Mouse (Mus musculus) kidney, embryonic 15.5 days (tissue): ENCODE results near the gene Mmp21. TPM values are rescaled to one million over a fixed set of nuclear protein-coding genes. Genes with fewer than 3 reads are reported as not detected.

Source experiments
- ATAC-seq: fragments of 200-750 bp; cut with Nextera tagmentation; replicated peaks from 2 replicates; pipeline ENCODE4 v1.8.0; 2017; ENCODE audit warnings: moderate TSS enrichment; ENCODE audit not compliant: low FRiP score
- H3K27ac ChIP-seq: fragments of 300-500 bp; sonication (generic); 2 replicates; pipeline ENCODE4 v1.5.1; 2015; ENCODE audit warnings: mild to moderate bottlenecking, inconsistent platforms
- H3K27me3 ChIP-seq: fragments of 300-500 bp; sonication (generic); 2 replicates; pipeline ENCODE4 v1.6.1; 2015; ENCODE audit warnings: inconsistent platforms
- H3K36me3 ChIP-seq: fragments of 300-500 bp; sonication (generic); 2 replicates; pipeline ENCODE4 v1.6.1; 2015; ENCODE audit warnings: inconsistent platforms
- H3K4me1 ChIP-seq: fragments of 300-500 bp; sonication (generic); 2 replicates; pipeline ENCODE4 v1.6.1; 2015; ENCODE audit warnings: inconsistent platforms
- H3K4me2 ChIP-seq: fragments of 300-500 bp; sonication (generic); 2 replicates; pipeline ENCODE4 v1.6.1; 2015; ENCODE audit warnings: moderate library complexity, mild to moderate bottlenecking, inconsistent platforms
- H3K4me3 ChIP-seq: fragments of 300-500 bp; sonication (generic); replicated peaks from 2 replicates; pipeline ENCODE4 v1.5.1; 2015; ENCODE audit warnings: mild to moderate bottlenecking, inconsistent platforms
- H3K9ac ChIP-seq: fragments of 300-500 bp; sonication (generic); 2 replicates; pipeline ENCODE4 v1.6.1; 2015; ENCODE audit warnings: mild to moderate bottlenecking, inconsistent platforms
- H3K9me3 ChIP-seq: fragments of 300-500 bp; sonication (generic); replicated peaks from 2 replicates; pipeline ENCODE4 v1.6.1; 2016; ENCODE audit warnings: inconsistent platforms
- WGBS: fragments of 180-500 bp; shearing (Covaris S2); methylation state at CpG from one replicate; pipeline ENCODE4 v1.1.7; 2015; ENCODE audit warnings: mixed read lengths; 5-methylcytosine and 5-hydroxymethylcytosine counted together
- polyA plus RNA-seq: library from polyadenylated mRNA; unstranded; fragments of >200 nt; fragmentation: Nextera tagmentation; extraction: Ambion mirVana; gene quantifications from 2 replicates; pipeline ENCODE4 v1.2.1, GENCODE M21; 2015

The Mmp21 gene
- polyA plus RNA-seq: 0.09 and 0.18 TPM in 2 replicates

- H3K36me3 ChIP-seq: peaks cover 11% of the 10 kb centered on the region; the same call in 1 of the 2 replicates
- H3K4me3 ChIP-seq: no peak within 1 kb of the TSS
- 72% methylated on average over 3 of the region's 3 CpGs for WGBS
- H3K4me1 ChIP-seq: no peaks in the 10 kb centered on the region
- H3K4me2 ChIP-seq: no peak within 1 kb of the TSS
- no peak within 1 kb of the TSS for H3K27ac ChIP-seq
- no peaks in the 10 kb centered on the region; the same call in 1 of the 2 replicates for H3K9me3 ChIP-seq
- no peak for ATAC-seq
- H3K9ac ChIP-seq: no peak within 1 kb of the TSS
- H3K27me3 ChIP-seq: no peaks in the 10 kb centered on the region
These were observed at the start of gene Mmp21 for GRCm38 (mm10) chr7:133679961-133680360. Gene Mmp21, minus strand, starts transcription at chr7:133680061.

GRCm38 (mm10) chr7:133729351-133729750 is 49.5 kb upstream of the Mmp21 start:
- Histone ChIP-seq H3K9ac (no peak overlapping the region), H3K27me3 (no peaks in the 10 kb centered on the region), H3K4me3 (no peak overlapping the region), H3K4me1 (no peaks in the 10 kb centered on the region), H3K4me2 (no peak overlapping the region), H3K9me3 (no peaks in the 10 kb centered on the region), H3K27ac (no peak overlapping the region), H3K36me3 (peaks cover 8% of the 10 kb centered on the region; the same call in 1 of the 2 replicates)
- WGBS: 73% methylated on average over 5 of the region's 5 CpGs
- no peak for ATAC-seq

GRCm38 (mm10) chr7:133727027-133727426 is 47.2 kb upstream of the Mmp21 start:
- Histone ChIP-seq H3K36me3 (peaks cover 28% of the 10 kb centered on the region), H3K9ac (no peak overlapping the region), H3K4me2 (no peak overlapping the region), H3K27ac (no peak overlapping the region), H3K4me3 (no peak overlapping the region), H3K27me3 (no peaks in the 10 kb centered on the region), H3K4me1 (no peaks in the 10 kb centered on the region), H3K9me3 (no peaks in the 10 kb centered on the region)
- ATAC-seq: no peak
- WGBS: 80% methylated on average over 6 of the region's 6 CpGs

DNA sequence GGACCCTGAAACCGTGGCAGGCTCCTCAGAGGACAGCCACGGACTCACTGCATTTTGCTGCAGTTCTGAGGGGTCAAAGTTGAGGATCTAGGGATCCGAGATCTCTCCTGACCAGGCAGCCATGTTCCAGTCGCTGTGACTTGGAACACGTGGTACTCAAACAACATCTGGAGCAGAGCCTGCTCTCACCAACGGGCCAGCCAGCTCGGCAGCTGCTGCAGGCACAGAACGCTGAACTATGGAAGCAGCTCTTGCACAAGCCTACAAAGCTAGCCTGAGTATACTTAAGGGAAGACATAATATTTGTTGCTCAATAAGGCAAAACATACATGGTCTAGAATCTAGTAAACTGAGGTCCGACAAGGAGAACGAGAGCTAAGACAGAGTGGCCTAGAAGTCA is 45.7 kb upstream of the Mmp21 start:
- no peak overlapping the region for H3K27ac ChIP-seq
- ATAC-seq: no peak
- H3K36me3 ChIP-seq: peaks cover 43% of the 10 kb centered on the region
- 80% methylated on average over 10 of the region's 10 CpGs for WGBS
- no peak overlapping the region for H3K4me3 ChIP-seq
- no peak overlapping the region for H3K9ac ChIP-seq
- no peaks in the 10 kb centered on the region for H3K4me1 ChIP-seq
- H3K27me3 ChIP-seq: no peaks in the 10 kb centered on the region
- no peak overlapping the region for H3K4me2 ChIP-seq
- H3K9me3 ChIP-seq: no peaks in the 10 kb centered on the region

GRCm38 (mm10) chr7:133724844-133725243 is 45.0 kb upstream of the Mmp21 start:
- ATAC-seq: no peak
- 84% methylated on average over 10 of the region's 10 CpGs for WGBS
- H3K9me3 ChIP-seq: no peaks in the 10 kb centered on the region

DNA sequence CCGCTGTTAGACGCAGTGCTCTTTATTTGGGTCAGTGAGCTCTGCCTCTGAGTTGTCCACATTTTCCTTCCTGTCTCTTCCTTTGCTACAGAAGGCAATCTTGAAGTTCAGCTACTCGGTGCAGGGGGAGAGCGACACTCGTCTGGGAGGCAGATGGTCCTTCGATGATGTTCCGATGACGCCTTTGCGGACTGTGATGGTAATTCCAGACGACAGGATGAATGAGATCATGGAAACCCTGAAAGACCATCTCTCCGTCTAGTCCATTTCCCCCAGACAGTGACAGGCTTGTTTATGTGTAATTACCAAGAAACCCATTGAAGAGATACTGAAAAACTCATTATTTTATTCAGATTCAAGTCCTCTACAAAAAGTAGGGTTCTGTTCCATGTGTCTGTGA is 40.8 kb upstream of the Mmp21 start:
- Histone ChIP-seq H3K4me2 (no peak overlapping the region), H3K4me3 (no peak overlapping the region), H3K4me1 (no peaks in the 10 kb centered on the region), H3K36me3 (peaks cover 93% of the 10 kb centered on the region), H3K9me3 (no peaks in the 10 kb centered on the region), H3K27me3 (no peaks in the 10 kb centered on the region), H3K27ac (no peak overlapping the region), H3K9ac (no peak overlapping the region)
- no peak for ATAC-seq
- WGBS: 86% methylated on average over 11 of the region's 11 CpGs

More at GRCm38 (mm10) chr7:133724844-133725243, 45.0 kb upstream of the Mmp21 start:
- no peak overlapping the region for H3K9ac ChIP-seq
- no peaks in the 10 kb centered on the region for H3K27me3 ChIP-seq
- no peak overlapping the region for H3K4me2 ChIP-seq
- H3K4me3 ChIP-seq: no peak overlapping the region
- no peak overlapping the region for H3K27ac ChIP-seq
- H3K36me3 ChIP-seq: peaks cover 50% of the 10 kb centered on the region
- no peaks in the 10 kb centered on the region for H3K4me1 ChIP-seq

- Histone ChIP-seq H3K9me3 (no peaks in the 10 kb centered on the region), H3K4me1 (no peaks in the 10 kb centered on the region), H3K27me3 (no peaks in the 10 kb centered on the region), H3K4me2 (no peak overlapping the region), H3K27ac (no peak overlapping the region), H3K9ac (no peak overlapping the region), H3K36me3 (peaks cover 100% of the 10 kb centered on the region), H3K4me3 (no peak overlapping the region)
- 88% methylated on average over 1 of the region's 1 CpGs for WGBS
- no peak for ATAC-seq
These were observed 38.7 kb upstream of the Mmp21 start for GRCm38 (mm10) chr7:133718580-133718979.

DNA sequence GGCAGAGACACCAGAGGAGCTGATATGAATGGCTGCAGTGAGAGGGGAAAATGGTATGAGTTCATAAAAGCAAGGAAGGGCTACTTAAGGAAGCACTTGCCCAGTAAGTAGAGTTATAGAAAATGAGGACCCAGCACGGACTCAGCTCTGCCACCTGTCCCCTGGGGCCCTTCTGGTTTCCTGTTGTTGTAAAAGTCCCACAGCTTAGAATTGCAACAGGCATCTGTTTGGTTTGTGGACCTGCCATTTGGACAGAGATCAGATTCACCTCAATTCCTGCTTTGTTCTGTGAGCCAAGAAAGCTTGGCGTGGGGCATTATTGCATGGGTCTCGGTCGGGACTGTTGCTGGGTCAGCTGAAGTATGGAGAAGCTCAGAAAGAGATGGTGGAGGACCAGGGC is 35.5 kb upstream of the Mmp21 start:
- no peaks in the 10 kb centered on the region for H3K4me1 ChIP-seq
- H3K27me3 ChIP-seq: no peaks in the 10 kb centered on the region
- no peak overlapping the region for H3K4me3 ChIP-seq
- WGBS: 92% methylated on average over 4 of the region's 4 CpGs
- ATAC-seq: no peak
- no peaks in the 10 kb centered on the region for H3K9me3 ChIP-seq
- peaks cover 91% of the 10 kb centered on the region for H3K36me3 ChIP-seq
- no peak overlapping the region for H3K4me2 ChIP-seq
- H3K27ac ChIP-seq: no peak overlapping the region
- no peak overlapping the region for H3K9ac ChIP-seq

DNA sequence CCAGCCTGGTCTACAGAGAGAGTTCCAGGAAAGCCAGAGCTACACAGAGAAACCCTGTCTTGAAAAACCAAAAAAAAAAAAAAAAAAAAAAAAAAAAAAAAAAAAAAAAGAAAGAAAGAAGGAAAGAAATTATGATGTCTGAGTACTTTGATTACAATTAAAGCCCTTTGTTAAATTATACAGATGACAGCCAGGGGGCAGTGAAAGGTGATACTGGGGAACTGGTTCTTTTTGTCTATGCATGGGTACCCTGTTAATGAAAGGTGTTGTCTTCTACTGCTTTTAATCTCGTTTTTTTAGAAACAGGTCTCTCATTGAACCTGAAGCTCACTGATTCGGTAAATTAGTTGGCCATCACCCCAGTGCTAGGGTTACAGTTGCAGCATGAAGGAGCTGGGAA is 27.4 kb upstream of the Mmp21 start:
- Histone ChIP-seq H3K4me1 (peaks cover 13% of the 10 kb centered on the region), H3K36me3 (peaks cover 10% of the 10 kb centered on the region; the same call in 1 of the 2 replicates), H3K27me3 (no peaks in the 10 kb centered on the region), H3K4me2 (no peak overlapping the region), H3K9ac (no peak overlapping the region), H3K4me3 (no peak overlapping the region), H3K9me3 (no peaks in the 10 kb centered on the region), H3K27ac (no peak overlapping the region)
- no peak for ATAC-seq
- 86% methylated on average over 2 of the region's 2 CpGs for WGBS

- Histone ChIP-seq H3K9me3 (no peaks in the 10 kb centered on the region), H3K36me3 (0 out of 2 replicates have a peak, but pooled peaks cover 4% of the 10 kb centered on the region), H3K4me1 (peaks cover 7% of the 10 kb centered on the region; the same call in 1 of the 2 replicates), H3K9ac (no peak overlapping the region), H3K27me3 (no peaks in the 10 kb centered on the region), H3K4me2 (no peak overlapping the region), H3K27ac (no peak overlapping the region), H3K4me3 (no peak overlapping the region)
- 96% methylated on average over 7 of the region's 7 CpGs for WGBS
- no peak for ATAC-seq
These were observed 24.0 kb upstream of the Mmp21 start for GRCm38 (mm10) chr7:133703906-133704305.

DNA sequence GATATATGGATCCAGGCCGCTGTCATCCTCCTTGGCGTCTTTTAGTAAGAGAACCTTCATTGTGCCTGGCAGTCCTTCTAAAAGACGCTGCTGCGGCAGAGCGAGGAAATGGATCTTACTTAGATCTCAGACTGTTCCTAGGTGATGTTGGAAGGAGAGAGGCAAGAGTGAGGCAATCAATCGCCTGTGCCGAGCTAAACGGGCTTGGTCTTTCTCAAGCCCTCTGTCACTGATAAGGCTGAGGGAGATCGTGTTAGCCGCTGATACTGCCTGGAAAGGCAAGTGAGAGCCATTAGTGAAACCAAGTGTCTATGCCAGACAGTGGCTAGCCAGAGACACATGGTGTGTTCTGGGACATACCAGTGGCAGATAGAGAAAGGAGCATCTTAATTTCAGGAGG is 22.5 kb upstream of the Mmp21 start:
- Histone ChIP-seq H3K9ac (no peak overlapping the region), H3K4me1 (no peaks in the 10 kb centered on the region), H3K4me2 (no peak overlapping the region), H3K27me3 (no peaks in the 10 kb centered on the region), H3K36me3 (peaks cover 4% of the 10 kb centered on the region; the same call in 1 of the 2 replicates), H3K4me3 (no peak overlapping the region), H3K9me3 (no peaks in the 10 kb centered on the region), H3K27ac (no peak overlapping the region)
- ATAC-seq: peak; percentile 70; the same call in 1 of the 2 replicates
- whole genome bisulfite sequencing: 88% methylated on average over 10 of the region's 10 CpGs

GRCm38 (mm10) chr7:133701366-133701765 is 21.5 kb upstream of the Mmp21 start:
- Histone ChIP-seq H3K36me3 (peaks cover 6% of the 10 kb centered on the region; the same call in 1 of the 2 replicates), H3K4me3 (no peak overlapping the region), H3K4me2 (no peak overlapping the region), H3K4me1 (no peaks in the 10 kb centered on the region), H3K27ac (no peak overlapping the region), H3K9ac (no peak overlapping the region), H3K27me3 (no peaks in the 10 kb centered on the region), H3K9me3 (no peaks in the 10 kb centered on the region)
- WGBS: 95% methylated on average over 7 of the region's 7 CpGs
- no peak for ATAC-seq

GRCm38 (mm10) chr7:133699885-133700284 is 20.0 kb upstream of the Mmp21 start:
- WGBS: 81% methylated on average over 4 of the region's 4 CpGs
- no peaks in the 10 kb centered on the region for H3K9me3 ChIP-seq
- no peaks in the 10 kb centered on the region for H3K4me1 ChIP-seq
- H3K4me3 ChIP-seq: no peak overlapping the region
- H3K27me3 ChIP-seq: no peaks in the 10 kb centered on the region
- no peak overlapping the region for H3K27ac ChIP-seq
- H3K36me3 ChIP-seq: peaks cover 7% of the 10 kb centered on the region
- no peak overlapping the region for H3K4me2 ChIP-seq
- no peak for ATAC-seq
- no peak overlapping the region for H3K9ac ChIP-seq
